Comparison of ENCODE assay signal across 21 mouse cellular contexts in genomic region chr10:14131307-14131706, GRCm38 (mm10).
DNase-seq lines count a peak whose midpoint lies in the region.
"Had no signal": no experiment of that assay in that cellular context is flagged by ENCODE, and none has a peak within 500 bp of the region (broad histone marks: within the 10 kb centered on the region; RNA-seq: fewer than 3 reads in every experiment).

No protein-coding gene starts in this region.

- intact Hi-C loops in gastrocnemius, postnatal 14 days (cut with DNase I; ENCODE audit: low total_unique reads) = no loop called here
- intact Hi-C loops in heart, postnatal 10 days (cut with DNase I) = no loop called here

- peak; percentile 59 for DNase-seq in gastrocnemius, adult 18-20 months (ENCODE audit: low spot score)
- no peak for DNase-seq in gastrocnemius, postnatal 14 days
- peak; percentile 14 to 25 for DNase-seq in heart, adult 9 months (ENCODE audit: low spot score in 2 of 2)
- DNase-seq in heart, postnatal 10 days = no peak
- peak; percentile 60 for DNase-seq in right cerebral cortex, adult 18-20 months
- DNase-seq in right cerebral cortex, postnatal 14 days = no peak
- DNase-seq in adrenal gland, adult (ENCODE audit: inconsistent age in 2 of 2, low spot score in 1 of 2) = no peak
- DNase-seq: adrenal gland, postnatal 10 days; cerebellum, adult 18-20 months; cerebellum, postnatal 10 days; gastrocnemius, postnatal 36 days; kidney, adult 8-10 months; kidney, postnatal 4 days; liver; lung, adult 2 months; lung, postnatal 10 days; midbrain, embryonic 14.5 days; right cerebral cortex, postnatal 25 days; spleen, adult 18-20 months; thymus, adult 18-20 months; thymus, postnatal 25 days had no signal

Comparison
In these comparisons a context has a peak if more than half of its experiments do, and no peak if none do; other contexts are left out.
1. DNase-seq: peak in gastrocnemius, adult 18-20 months (single experiment), heart, adult 9 months (2 of 2) and right cerebral cortex, adult 18-20 months (single experiment); none in gastrocnemius, postnatal 14 days (single experiment), heart, postnatal 10 days (0 of 2), right cerebral cortex, postnatal 14 days (single experiment) and adrenal gland, adult (0 of 2).